Mouse (Mus musculus) right cerebral cortex, postnatal 4 days (tissue): Measurements from ENCODE around the gene Gm45717.
A peak's percentile ranks its signal among the peaks of the same experiment; 100 is the strongest.

Source experiments
- DNase-seq: peaks from one replicate; pipeline ENCODE4 v3.0.0-alpha.2; 2022

The Gm45717 gene

DNA sequence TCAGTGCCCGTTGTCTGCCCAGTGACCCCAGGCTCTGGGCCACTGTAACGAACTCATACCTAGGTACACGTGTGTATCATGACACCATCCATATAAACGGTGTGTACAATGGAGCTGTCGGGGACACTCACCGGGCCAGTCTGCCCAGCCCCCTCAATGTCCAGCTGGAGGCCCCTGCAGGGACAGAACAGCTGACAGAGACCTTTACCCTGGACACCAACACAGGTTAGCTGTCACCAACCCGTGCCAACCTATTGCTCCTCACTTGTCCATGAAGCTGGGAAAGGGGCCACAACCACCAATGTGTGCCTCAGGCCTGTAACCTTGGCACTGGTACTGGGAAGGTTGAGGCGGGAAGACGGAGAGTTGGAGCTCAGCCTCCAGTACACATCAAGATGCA, 13.4 kb downstream of the Gm45717 start:
- no peak for DNase-seq

DNA sequence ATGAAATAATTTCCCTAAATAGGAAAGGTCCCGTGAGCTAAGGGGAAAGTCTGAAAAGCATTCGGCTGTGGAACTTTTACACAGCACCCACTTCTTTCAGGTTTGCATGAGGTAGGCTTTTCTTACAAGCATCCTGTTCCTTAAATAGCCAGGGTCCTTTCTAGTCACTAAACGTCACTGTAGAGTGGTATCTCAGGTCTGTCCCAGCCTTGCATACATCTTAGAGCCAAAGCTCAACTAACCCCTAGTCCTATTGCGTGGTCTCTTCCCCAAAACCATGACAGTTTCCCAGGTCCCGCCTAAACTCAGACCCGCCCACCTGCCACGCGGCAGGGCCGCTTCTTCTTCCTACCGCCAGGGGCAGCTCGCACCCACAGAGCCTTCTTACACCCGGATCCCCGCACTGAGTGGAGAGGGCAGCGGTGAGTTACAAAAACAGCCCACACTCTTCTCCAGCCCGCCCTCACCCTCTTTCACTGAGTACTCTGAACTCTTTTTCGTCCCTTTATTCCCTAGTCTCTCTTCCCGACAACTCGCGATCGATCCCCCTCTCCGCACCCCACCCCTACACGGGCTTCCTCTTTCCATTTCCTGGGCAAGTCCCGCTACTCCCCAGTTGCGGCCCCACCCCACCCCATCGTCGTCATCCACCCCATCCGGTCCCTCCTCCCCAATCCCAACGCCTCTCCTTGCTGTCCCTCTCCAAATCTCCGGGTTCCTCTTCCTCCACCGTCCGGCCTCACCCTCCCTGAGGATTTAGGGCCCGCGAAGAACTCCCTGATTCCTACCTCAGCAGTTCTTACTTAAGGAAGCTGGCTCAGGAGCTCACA, 14.3 kb downstream of the Gm45717 start, which contains the start of gene Pgghg:
Gene Pgghg (plus strand): TSS at position 170 of the 830 bp plus-strand sequence.
- DNase-seq, result peak; percentile 69

GRCm38 (mm10) chr7:140939669-140940171, 16.0 kb downstream of the Gm45717 start:
- DNase-seq, result no peak

GRCm38 (mm10) chr7:140938896-140939295, 16.8 kb downstream of the Gm45717 start:
- no peak for DNase-seq

- no peak for DNase-seq
Observed at GRCm38 (mm10) chr7:140938436-140938835, 17.3 kb downstream of the Gm45717 start.

DNA sequence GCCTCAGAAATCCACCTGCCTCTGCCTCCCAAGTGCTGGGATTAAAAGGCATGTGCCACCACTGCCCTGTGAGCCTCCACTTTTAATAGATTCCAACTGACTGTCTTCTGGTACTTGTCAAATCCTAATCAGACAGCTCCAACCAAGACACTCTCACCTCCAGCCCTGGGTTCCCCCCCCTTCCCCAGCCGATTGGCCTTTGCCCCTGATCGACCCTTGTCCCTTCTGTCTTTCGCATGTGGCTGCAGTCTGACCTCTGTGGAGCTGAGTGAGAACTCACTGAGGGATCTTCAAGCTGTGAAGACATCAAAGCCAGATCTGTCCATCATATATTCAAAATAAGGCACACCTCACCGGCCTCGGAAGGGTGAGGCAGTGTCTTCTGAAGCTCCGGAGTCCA, 28.6 kb downstream of the Gm45717 start:
- DNase-seq, result no peak

GRCm38 (mm10) chr7:140923070-140923775, 32.5 kb downstream of the Gm45717 start:
- DNase-seq, result no peak

GRCm38 (mm10) chr7:140922398-140923069, 33.2 kb downstream of the Gm45717 start:
- DNase-seq, result peak; percentile 56

DNA sequence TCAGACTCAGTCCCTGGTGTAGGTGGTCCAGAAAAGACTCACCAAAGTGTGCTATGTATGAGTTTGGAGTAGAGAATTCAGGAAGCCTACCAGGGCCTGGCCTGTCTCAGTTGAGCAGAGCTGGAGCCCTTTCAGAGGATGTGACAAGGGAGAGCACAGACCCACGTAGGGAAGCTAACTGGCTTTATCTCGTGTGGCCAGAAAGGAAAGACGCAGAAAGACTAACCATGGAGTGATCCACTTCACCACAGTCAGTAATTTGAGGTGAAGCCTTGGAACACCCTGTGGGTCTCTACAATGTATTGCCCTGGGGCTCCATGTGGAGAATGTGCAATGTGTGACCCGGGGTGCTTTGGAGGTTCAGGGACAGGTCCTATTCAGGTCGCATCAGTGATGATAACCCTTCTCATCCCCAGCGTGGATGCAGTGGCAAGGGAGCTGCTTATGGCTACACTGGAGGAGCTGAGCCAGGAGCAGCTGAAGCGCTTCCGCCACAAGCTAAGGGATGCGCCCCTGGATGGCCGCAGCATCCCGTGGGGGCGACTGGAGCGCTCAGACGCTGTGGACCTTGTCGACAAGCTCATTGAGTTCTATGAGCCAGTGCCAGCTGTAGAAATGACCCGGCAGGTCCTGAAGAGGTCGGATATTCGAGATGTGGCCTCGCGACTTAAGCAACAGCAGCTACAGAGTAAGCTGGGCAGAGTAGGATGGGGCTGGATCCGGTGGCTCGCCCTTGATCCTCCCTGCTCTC, 34.3 kb downstream of the Gm45717 start:
- DNase-seq, result no peak

GRCm38 (mm10) chr7:140920418-140921029, 35.2 kb downstream of the Gm45717 start, which contains the start of gene Nlrp6:
TSS of gene Nlrp6 (plus strand) at chr7:140920902.
- no peak for DNase-seq

DNA sequence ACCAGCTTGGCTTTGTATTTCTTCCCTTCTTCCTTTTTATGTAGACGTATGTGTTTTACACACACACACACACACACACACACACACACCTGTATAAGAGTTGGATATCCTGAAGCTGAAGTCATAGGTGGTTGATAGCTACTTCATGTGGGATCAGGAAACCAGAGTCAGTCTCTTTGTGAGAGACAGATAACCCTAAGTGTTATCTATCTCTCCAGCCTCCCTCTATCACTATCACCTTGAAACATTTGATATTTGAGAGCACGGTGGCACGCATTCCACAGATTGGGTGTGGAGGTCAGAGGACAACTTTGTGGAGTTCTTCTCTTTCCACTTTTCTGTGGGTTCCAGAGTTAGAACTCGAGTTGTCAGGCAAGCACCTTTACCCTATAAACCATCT, 35.8 kb downstream of the Gm45717 start:
- DNase-seq, result no peak

DNA sequence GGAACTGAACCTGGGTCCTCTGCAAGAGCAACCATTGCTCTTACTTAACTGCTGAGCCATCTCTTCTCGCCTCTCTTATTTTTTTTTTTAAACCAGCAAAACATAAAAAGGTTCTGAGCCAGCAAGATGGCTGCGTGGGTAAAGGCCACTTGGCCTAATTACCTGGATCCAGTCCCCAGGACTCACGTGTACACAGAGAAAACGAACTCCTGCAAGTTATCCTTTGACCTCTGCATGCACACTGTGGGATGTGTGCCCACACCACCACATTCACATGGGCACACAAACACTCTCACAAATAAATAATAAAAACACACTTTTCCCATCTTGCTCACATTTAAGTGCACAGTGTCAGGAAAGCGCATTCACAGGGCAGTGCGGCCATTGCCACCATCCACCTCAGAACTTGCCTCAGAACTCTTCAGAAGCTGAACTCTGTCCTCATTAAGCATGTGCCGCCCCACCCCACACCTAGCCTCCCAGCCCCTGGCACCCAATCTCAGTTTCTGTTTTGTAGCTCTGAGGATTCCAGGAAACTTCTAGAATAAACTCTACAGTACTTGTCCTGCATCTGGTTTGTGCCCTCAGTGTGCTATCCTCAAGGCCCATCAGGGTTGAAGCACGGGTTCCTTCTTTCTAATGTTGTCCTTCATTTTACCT, 41.6 kb downstream of the Gm45717 start:
- no peak for DNase-seq

DNA sequence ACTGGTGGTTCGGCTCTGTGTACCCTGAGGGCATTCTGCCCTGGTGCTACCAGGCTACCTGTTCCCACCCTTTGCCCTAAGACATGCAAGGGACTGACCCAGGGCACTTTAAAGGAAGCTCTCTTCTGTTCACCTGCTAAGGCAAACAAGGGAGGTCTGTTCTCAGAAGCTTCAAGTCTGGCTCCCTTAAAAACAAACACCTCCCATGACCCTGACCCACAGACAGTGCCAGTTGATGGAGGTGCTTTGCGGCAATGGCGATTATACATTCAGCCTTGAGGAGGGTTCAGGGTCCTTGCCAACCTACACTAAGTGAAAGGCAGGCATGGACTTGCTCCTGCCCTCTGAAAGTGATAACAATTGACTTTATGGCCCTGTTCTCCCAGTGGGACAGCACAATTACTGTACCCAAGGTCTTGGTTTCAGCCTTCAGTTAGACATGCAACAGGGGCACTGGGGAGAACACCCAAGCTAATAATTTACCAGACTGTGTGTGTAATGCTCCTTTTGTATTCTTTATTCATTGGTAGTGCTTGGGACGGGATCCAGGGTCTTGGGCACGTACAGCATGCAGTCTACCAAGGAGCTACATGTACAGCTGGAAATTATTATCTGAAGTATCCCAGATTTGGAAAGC, 42.8 kb downstream of the Gm45717 start:
- no peak for DNase-seq

DNA sequence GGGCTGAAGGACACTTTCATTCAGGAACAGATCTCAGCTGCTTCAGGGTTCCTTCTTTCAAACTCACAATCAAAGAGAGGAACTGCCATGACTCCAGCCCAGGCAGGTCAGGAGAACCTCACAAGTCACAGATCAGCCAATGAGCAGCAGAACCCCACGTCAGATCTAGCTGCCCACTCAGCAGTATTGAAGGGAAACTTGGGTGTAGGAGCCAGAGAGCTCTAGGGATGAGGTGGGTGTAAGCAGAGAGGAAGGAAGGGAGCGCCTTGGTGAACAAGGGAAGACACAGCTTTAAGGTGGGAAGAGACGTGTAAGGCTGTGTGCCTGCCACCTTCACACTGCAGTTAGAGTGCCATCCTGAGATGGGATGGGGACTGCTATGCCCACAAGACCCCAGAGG, 43.4 kb downstream of the Gm45717 start:
- no peak for DNase-seq

DNA sequence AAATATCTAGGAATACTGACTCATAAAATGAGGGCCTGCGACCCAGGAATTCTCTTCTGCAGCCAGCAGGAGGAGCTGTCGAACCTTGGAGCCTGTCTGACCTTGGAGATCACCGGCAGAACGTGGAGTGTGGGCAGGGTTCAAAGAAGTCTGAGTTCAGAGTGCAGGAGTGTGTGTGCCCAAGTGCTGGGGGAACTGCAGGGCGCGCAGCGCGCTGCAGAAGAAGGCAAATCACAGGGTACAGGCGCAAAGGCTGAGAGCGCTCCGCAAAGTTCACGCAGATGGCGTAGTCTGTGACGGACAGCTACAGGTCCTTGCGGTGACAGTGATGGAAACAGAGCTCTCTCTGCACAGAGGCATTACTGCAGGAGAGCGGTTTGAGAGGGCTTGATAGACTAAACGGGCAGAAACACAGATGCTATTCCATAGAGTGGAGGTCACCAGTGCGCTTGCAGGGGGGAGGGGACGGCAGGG, 47.1 kb downstream of the Gm45717 start:
- peak; percentile 71 for DNase-seq

GRCm38 (mm10) chr7:140908181-140908580, 47.6 kb downstream of the Gm45717 start:
- no peak for DNase-seq

- DNase-seq, result no peak
Observed at GRCm38 (mm10) chr7:140907697-140908096, 48.0 kb downstream of the Gm45717 start.

- no peak for DNase-seq
Observed at GRCm38 (mm10) chr7:140907131-140907530, 48.6 kb downstream of the Gm45717 start.

DNA sequence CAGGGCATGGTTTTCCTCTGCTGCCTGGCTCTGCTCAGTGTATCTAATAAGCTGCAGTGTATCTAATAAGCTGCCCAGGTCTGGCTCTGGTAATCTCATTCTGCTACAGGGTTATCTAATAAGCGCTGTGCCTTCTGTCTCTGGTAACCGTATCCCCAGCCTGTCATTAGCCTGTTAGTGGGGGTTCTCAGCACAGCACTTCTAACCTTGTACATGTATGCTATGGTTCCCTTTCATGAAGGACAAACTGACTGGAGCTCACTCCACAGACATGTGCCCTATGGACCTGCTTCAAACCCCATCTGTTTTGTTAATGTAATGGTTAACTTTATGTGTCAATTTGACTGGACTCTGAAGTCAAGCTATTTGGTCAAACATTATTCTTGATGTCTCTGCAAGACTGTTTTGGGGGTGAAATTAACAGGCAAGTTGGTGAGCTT, 50.1 kb downstream of the Gm45717 start:
- no peak for DNase-seq

DNA sequence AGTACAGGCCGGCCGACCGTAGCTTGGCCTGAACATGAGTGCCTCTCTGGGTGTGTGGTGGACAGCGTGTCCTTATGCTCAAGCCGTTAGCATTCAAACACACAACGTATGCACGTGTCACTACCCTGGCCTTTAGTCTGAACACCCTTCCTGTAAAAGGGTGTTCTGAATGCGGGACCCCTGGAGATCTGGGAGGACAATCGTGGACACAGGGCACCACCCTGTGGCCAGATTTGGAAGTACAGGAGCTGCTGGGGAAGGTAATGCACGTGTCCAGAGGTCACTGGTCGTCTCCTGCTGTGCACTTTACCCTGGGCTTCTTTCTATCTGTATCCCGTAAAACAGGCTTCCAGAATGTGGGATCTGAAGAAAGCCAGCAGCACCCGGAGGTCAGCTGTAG, 52.5 kb downstream of the Gm45717 start:
- peak; percentile 87 for DNase-seq
